Mouse (Mus musculus) midbrain, embryonic 10.5 days (tissue): Measurements from ENCODE around the gene Stk35. TPM values are rescaled to one million over a fixed set of nuclear protein-coding genes. Genes with fewer than 3 reads are reported as not detected.
A peak's percentile ranks its signal among the peaks of the same experiment; 100 is the strongest.
"Not testable (repeated sequence)": the region's sequence is repeated elsewhere in the genome, so short reads cannot be mapped to it uniquely, and the experiment has no call there.

ENCODE experiments used
- DNase-seq: peaks from one replicate; pipeline ENCODE4 v3.0.0-alpha.2; 2017; ENCODE audit warnings: low spot score
- H3K27ac ChIP-seq: fragments of 300-500 bp; sonication (generic); replicated peaks from 2 replicates; pipeline ENCODE4 v1.5.1; 2016; ENCODE audit warnings: mild to moderate bottlenecking
- H3K27me3 ChIP-seq: fragments of 300-500 bp; sonication (generic); 2 replicates; pipeline ENCODE4 v1.6.1; 2016; ENCODE audit warnings: low read depth, mild to moderate bottlenecking; ENCODE audit not compliant: poor library complexity, severe bottlenecking
- H3K36me3 ChIP-seq: fragments of 300-500 bp; sonication (generic); 2 replicates; pipeline ENCODE4 v1.6.1; 2016; ENCODE audit warnings: mild to moderate bottlenecking, moderate library complexity
- H3K4me1 ChIP-seq: fragments of 300-500 bp; sonication (generic); 2 replicates; pipeline ENCODE4 v1.6.1; 2016
- H3K4me3 ChIP-seq: fragments of 300-500 bp; sonication (generic); 2 replicates; pipeline ENCODE4 v1.5.1; 2016; ENCODE audit warnings: mild to moderate bottlenecking, moderate library complexity
- H3K9me3 ChIP-seq: fragments of 300-500 bp; sonication (generic); replicated peaks from 2 replicates; pipeline ENCODE4 v1.6.1; 2016; ENCODE audit warnings: mild to moderate bottlenecking
- WGBS: fragments of 180-500 bp; shearing (Covaris S2); methylation state at CpG from one replicate; pipeline ENCODE4 v1.1.7; 2016; 5-methylcytosine and 5-hydroxymethylcytosine counted together
- polyA plus RNA-seq: library from polyadenylated mRNA; unstranded; fragments of >200 nt; fragmentation: Nextera tagmentation; extraction: Ambion mirVana; gene quantifications from 2 replicates; pipeline ENCODE4 v1.2.1, GENCODE M21; 2016

Stk35 gene
- polyA plus RNA-seq, 1 experiment from 2014 or later, result 12.0 TPM

DNA sequence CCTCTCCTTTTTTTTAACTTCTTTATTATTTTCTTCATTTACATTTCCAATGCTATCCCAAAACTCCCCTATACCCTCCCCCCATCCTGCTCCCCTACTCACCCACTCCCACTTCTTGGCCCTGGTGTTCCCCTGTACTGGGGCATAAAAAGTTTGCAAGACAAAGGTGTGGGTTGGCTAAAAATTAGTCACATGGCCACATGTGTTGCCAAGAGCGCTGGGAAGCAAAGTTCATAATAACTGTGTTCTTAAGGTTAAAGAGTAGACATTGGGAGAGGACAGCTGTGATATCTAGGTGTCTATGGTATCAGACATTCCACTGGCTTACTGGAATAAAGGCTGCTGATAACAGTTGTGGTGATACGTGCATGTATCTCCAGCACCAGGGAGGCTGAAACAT lies 46.2 kb downstream of the Stk35 start:
- Histone ChIP-seq H3K36me3 (no peaks in the 10 kb centered on the region), H3K4me1 (no peaks in the 10 kb centered on the region), H3K27me3 (no peaks in the 10 kb centered on the region), H3K27ac (no peak overlapping the region), H3K9me3 (no peaks in the 10 kb centered on the region), H3K4me3 (no peak overlapping the region)
- 89% methylated on average over 2 of the region's 2 CpGs for WGBS
- no peak for DNase-seq

DNA sequence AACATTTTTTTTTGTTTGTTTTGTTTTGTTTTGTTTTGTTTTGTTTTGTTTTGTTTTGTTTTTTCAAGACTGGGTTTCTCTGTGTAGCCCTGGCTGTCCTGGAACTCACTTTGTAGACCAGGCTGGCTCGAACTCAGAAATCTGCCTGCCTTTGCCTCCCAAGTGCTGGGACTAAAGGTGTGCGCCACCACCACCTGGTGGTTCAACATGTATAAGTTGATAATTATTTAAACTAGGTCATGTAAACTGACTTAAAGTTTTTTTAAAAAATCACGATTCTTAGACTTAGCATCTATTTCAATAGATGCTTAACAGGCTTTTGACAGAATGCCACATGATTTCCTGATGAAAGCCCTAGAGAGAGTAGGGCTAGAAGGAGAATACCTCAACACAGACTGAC lies 48.8 kb downstream of the Stk35 start:
- H3K4me3 ChIP-seq, H3K27ac ChIP-seq, H3K36me3 ChIP-seq, DNase-seq, H3K27me3 ChIP-seq, H3K9me3 ChIP-seq, H3K4me1 ChIP-seq: not testable (repeated sequence)
- 85% methylated on average over 3 of the region's 3 CpGs for WGBS

DNA sequence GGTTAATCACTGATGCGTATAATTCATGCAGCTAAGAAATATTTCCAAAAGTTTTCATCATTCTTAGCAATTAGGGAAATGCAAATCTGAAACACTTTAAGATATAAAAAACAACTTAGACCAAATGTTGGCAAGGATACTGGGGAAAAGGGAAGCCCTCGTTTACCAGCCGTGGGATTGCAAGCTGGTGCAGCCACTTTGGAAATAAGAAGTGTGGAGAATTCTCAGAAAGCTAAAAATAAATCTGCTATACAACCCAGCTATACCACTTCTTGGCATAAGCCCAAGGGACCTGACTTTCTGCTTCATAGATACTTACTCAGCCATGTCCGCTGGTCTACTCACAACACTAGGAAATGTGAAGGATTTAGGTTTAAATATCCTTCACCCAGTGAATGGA lies 51.2 kb downstream of the Stk35 start:
- no peak for DNase-seq

DNA sequence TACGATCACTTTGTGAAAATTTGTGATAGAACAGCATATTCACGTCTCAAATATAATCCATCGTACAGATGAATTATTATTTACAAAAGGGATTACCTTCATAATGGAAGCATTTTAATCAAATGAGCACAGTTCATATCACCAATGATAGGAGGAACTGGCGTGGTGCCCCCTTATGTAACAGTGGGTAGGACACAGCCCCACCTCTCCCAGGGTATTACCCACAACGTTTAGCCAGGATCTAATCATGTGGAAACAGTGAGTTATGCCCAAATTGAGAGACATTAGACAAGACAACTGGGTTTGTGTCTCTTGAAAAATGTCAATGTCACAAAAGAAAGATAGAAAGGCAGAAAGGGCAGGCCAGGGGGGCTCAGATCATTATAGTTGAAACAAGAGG lies 62.9 kb downstream of the Stk35 start:
- H3K4me1 ChIP-seq, result peaks cover 10% of the 10 kb centered on the region
- H3K27ac ChIP-seq, result no peak overlapping the region
- WGBS, result 87% methylated on average over 5 of the region's 5 CpGs
- no peaks in the 10 kb centered on the region for H3K27me3 ChIP-seq
- DNase-seq, result no peak
- no peak overlapping the region for H3K4me3 ChIP-seq
- no peaks in the 10 kb centered on the region for H3K9me3 ChIP-seq
- H3K36me3 ChIP-seq, result no peaks in the 10 kb centered on the region

More for the DNA sequence above, 51.2 kb downstream of the Stk35 start:
- H3K36me3 ChIP-seq, result no peaks in the 10 kb centered on the region
- no peaks in the 10 kb centered on the region for H3K9me3 ChIP-seq
- H3K4me3 ChIP-seq, result no peak overlapping the region
- no peaks in the 10 kb centered on the region for H3K27me3 ChIP-seq
- H3K4me1 ChIP-seq, result no peaks in the 10 kb centered on the region
- 92% methylated on average over 4 of the region's 4 CpGs for WGBS
- H3K27ac ChIP-seq, result no peak overlapping the region

DNA sequence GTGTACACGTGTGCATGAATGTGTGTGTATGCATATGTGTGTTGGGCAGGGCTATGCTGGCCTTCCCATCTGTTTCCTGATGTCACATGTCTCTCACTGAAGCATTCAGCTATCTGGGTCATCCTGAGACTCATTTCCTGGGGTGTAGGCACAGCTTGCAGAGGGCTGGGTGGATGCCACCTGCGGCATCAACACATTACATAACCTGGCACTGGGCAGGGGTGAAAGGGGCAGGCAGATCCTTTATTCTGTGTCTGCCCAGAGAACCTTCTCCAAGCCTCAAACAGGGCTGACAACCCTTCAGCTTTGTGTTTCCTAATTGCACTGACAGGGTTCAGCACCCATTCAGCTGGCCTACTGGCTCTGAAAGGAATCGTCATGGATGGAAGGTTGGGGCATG lies 64.6 kb downstream of the Stk35 start:
- DNase-seq, result no peak
- 77% methylated on average over 3 of the region's 3 CpGs for WGBS
- H3K4me3 ChIP-seq, result no peak overlapping the region
- H3K27ac ChIP-seq, result no peak overlapping the region
- no peaks in the 10 kb centered on the region for H3K9me3 ChIP-seq
- no peaks in the 10 kb centered on the region for H3K27me3 ChIP-seq
- peaks cover 10% of the 10 kb centered on the region for H3K4me1 ChIP-seq
- H3K36me3 ChIP-seq, result no peaks in the 10 kb centered on the region

DNA sequence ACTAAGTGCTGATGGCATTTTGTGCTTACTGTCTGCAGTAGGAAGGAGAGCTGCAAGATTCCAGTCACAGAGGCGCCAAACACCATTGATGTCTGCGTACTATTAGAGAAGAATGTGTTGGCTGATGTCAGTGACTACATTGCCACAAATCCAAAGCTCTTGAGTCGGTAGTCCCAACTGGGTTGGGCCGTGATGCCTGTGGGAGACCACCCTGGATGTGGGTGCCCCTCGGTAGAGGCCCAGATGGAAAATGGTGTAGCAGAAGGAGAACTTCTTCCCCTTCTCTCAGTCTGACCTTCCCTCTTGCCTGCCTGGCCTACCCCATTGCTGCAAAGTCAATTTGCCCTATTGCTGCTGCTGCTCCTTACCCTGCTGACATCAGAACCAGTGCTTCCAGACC lies 68.8 kb downstream of the Stk35 start:
- no peaks in the 10 kb centered on the region for H3K9me3 ChIP-seq
- no peak overlapping the region for H3K27ac ChIP-seq
- H3K27me3 ChIP-seq, result no peaks in the 10 kb centered on the region
- no peak overlapping the region for H3K4me3 ChIP-seq
- peaks cover 13% of the 10 kb centered on the region for H3K4me1 ChIP-seq
- 95% methylated on average over 5 of the region's 5 CpGs for WGBS
- no peaks in the 10 kb centered on the region for H3K36me3 ChIP-seq
- no peak for DNase-seq

DNA sequence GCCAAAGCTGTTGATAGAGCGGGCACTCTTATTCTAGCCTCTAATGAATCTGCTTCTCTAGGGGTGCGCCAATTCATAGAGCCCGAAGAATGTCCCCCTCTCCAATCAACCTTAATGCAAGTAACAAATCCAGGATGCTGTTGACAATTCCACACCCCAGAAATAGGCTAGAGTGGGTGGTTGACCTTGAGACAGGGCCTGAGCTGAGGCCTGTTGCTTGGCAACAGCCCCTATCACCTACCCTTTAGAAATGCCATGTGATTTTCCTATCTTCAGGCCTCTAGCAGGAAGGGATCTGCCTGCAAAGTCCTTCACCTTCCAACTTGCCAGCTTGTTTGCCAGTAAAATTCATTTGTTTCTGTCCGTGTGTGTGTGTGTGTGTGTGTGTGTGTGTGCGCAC lies 70.9 kb downstream of the Stk35 start:
- Histone ChIP-seq H3K4me1 (0 out of 2 replicates have a peak, but pooled peaks cover 2% of the 10 kb centered on the region), H3K9me3 (no peaks in the 10 kb centered on the region), H3K4me3 (no peak overlapping the region), H3K27me3 (no peaks in the 10 kb centered on the region), H3K27ac (no peak overlapping the region), H3K36me3 (no peaks in the 10 kb centered on the region)
- 93% methylated on average over 5 of the region's 5 CpGs for WGBS
- no peak for DNase-seq

DNA sequence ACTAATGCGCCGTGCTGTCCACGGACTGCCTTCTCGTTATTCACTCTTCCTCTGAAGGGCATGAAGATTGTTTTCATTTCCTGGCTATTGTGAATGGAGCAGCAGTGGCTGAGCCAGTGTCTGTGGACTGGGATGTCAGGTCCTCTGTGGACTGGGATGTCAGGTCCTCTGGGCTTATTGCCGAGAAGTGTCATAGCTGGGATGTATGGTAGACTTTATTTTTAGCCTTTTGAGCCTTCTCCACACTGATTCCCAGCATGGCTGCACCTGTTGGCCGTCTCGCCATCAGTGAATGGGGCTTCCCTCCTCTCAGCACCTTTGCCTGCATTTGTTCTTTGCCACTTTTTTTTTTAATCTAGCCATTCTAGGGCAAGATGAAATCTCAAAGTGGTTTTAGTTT lies 71.8 kb downstream of the Stk35 start:
- H3K36me3 ChIP-seq, result no peaks in the 10 kb centered on the region
- WGBS, result 85% methylated on average over 7 of the region's 7 CpGs
- no peak overlapping the region for H3K4me3 ChIP-seq
- H3K27ac ChIP-seq, result no peak overlapping the region
- no peaks in the 10 kb centered on the region for H3K9me3 ChIP-seq
- 0 out of 2 replicates have a peak, but pooled peaks cover 2% of the 10 kb centered on the region for H3K4me1 ChIP-seq
- no peak for DNase-seq
- H3K27me3 ChIP-seq, result no peaks in the 10 kb centered on the region

DNA sequence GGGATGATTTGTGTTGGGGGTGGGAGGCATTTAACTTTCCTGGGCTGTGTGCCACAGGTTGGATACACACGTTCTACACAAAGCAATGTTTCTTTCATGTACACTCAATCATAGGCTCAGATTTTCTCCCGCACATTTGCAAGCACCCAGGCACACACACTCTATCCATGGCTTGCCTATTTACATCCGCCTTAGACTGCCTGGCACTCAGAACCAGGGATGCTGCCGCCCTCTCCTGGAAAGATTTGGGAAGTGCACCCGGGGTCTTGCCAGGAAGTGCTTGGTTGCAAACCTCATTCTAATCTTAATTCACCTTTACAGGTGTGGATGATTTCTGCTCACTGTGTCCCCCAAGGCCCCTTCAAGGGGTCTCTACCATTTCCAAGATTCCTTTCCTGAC lies 73.2 kb downstream of the Stk35 start:
- Histone ChIP-seq H3K36me3 (no peaks in the 10 kb centered on the region), H3K4me3 (no peak overlapping the region), H3K4me1 (0 out of 2 replicates have a peak, but pooled peaks cover 2% of the 10 kb centered on the region), H3K27ac (no peak overlapping the region), H3K9me3 (no peaks in the 10 kb centered on the region), H3K27me3 (no peaks in the 10 kb centered on the region)
- 12% methylated on average over 5 of the region's 5 CpGs for WGBS
- DNase-seq, result peak; percentile 77

DNA sequence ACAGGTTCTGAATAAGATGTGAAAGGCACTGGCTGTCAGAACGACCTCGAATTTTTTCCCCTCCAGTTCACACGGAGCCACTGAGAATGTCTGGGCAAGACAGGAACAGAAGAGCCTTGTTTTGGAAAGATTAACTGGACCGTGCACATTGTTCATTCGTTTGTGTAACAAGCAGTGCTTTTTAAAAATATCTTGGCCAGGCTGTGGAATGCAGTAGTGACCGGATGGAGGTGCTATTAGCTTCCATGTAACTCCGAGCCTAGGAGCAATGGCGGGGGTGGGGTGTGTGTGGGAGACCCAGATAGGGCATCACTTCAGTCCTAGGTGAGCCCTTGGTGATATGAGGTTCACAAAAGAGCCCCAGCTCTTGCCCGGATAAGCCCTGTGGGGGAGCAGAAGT lies 73.8 kb downstream of the Stk35 start:
- no peak overlapping the region for H3K4me3 ChIP-seq
- no peaks in the 10 kb centered on the region for H3K27me3 ChIP-seq
- no peak for DNase-seq
- 0 out of 2 replicates have a peak, but pooled peaks cover 2% of the 10 kb centered on the region for H3K4me1 ChIP-seq
- no peaks in the 10 kb centered on the region for H3K36me3 ChIP-seq
- 70% methylated on average over 9 of the region's 9 CpGs for WGBS
- H3K27ac ChIP-seq, result no peak overlapping the region
- H3K9me3 ChIP-seq, result no peaks in the 10 kb centered on the region

DNA sequence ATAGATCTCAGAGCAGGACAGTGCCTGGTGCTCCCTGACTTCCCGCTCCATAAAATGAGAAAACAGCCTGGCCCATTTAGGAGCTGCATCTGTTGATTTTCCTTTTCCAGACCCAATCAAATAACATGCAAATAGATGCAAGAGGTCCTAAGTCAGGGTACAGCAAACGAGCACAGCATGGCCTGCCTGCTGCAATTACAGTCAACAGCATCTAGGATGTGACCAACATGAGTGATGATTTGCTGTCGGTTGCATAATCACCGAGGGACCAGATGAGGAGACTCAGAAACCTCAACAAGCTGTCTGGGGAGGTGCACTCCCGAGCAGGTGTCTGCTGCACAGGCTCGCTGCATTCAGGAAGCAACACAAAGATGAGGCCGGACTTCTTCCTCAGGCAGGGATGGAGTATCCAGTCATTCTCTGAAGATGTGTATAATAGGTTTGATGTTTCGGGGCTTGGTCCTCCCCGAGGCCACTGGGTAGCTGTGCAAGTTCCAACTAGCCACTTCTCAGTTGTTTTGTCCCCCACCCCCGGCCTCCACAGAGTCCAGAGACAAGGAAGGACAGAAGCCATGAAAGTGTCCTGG lies 74.3 kb downstream of the Stk35 start:
- no peak overlapping the region for H3K27ac ChIP-seq
- no peak overlapping the region for H3K4me3 ChIP-seq
- no peak for DNase-seq
- 80% methylated on average over 10 of the region's 10 CpGs for WGBS
- H3K4me1 ChIP-seq, result 0 out of 2 replicates have a peak, but pooled peaks cover 2% of the 10 kb centered on the region
- H3K36me3 ChIP-seq, result no peaks in the 10 kb centered on the region
- H3K27me3 ChIP-seq, result no peaks in the 10 kb centered on the region
- no peaks in the 10 kb centered on the region for H3K9me3 ChIP-seq

DNA sequence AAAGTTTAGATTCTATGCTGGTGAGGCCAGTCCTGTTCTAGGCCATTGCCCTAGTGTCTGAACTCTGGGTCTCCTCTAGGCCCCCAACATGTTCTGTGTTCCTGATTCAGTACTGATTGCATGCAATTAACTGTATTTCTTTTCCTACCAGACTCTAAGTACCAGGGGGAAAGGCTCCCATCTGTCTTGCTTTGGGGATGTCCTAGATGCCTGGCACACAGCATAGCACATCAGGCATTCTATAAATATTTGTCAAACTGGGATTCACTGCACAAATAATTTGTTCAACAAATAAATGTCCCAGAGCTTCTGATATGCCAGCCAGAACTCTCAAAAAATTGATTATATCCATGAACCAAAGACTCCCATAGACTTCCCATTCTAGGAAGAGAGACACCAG lies 76.6 kb downstream of the Stk35 start:
- Histone ChIP-seq H3K27me3 (no peaks in the 10 kb centered on the region), H3K36me3 (no peaks in the 10 kb centered on the region), H3K9me3 (no peaks in the 10 kb centered on the region), H3K4me3 (no peak overlapping the region), H3K27ac (no peak overlapping the region), H3K4me1 (no peaks in the 10 kb centered on the region)
- DNase-seq, result no peak

DNA sequence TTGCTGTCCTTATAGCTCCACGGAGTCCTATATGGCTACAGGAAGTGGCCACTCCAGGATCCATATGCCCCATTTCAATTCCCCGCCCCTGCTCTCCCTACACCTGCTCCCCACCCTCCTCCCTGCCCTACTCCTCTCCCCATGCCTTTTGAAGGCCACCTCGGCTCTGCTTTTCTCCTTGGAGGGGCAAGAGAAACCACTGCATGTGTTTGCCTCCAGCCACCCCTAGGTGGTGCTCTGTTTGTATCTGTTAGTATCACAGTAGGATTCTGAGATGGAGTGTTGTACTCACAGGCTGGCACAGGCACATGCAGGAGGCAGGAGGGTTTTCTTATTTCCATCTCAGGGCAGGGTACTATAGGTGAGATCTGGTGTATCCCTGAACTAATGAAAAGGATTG lies 79.5 kb downstream of the Stk35 start:
- H3K9me3 ChIP-seq, result no peaks in the 10 kb centered on the region
- peak; percentile 37 for DNase-seq
- no peaks in the 10 kb centered on the region for H3K36me3 ChIP-seq
- no peak overlapping the region for H3K27ac ChIP-seq
- 39% methylated on average over 3 of the region's 3 CpGs for WGBS
- H3K4me1 ChIP-seq, result 0 out of 2 replicates have a peak, but pooled peaks cover 3% of the 10 kb centered on the region
- H3K27me3 ChIP-seq, result no peaks in the 10 kb centered on the region
- no peak overlapping the region for H3K4me3 ChIP-seq

DNA sequence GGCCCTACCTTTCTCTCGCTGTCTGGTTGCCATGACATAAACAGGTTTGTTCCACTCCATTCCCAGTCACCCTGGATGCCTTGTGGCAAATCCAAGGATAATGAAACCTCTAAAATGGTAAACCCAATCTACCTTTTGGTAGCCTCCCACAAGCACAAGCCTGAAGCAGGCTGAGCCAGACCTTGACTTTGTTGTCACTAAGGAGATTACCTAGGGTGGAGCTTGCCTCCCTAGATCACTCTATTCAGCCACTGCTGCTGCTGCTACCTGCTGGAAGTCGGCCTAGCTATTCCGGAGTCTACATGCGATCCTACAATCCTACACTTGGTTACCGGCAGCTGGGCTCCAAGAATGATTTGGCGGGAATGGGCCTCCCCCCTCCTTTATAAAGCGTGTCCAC lies 79.9 kb downstream of the Stk35 start:
- DNase-seq, result no peak
- Histone ChIP-seq H3K27ac (no peak overlapping the region), H3K9me3 (no peaks in the 10 kb centered on the region), H3K27me3 (no peaks in the 10 kb centered on the region), H3K4me1 (0 out of 2 replicates have a peak, but pooled peaks cover 3% of the 10 kb centered on the region), H3K36me3 (no peaks in the 10 kb centered on the region), H3K4me3 (no peak overlapping the region)
- 86% methylated on average over 7 of the region's 7 CpGs for WGBS
